Mouse (Mus musculus) T-cell, adult 2 months (primary cell): Measurements from ENCODE around the gene Pou2f2.
A peak's percentile ranks its signal among the peaks of the same experiment; 100 is the strongest.

Experiments
- DNase-seq: peaks from one replicate; pipeline ENCODE4 v3.0.0; 2022; ENCODE audit warnings: low spot score

Gene Pou2f2

GRCm38 (mm10) chr7:25179606-25180161 lies at the start of gene Pou2f2:
Pou2f2 (minus strand) TSS chr7:25179726.
- DNase-seq = peak; percentile 70

- DNase-seq = no peak
These were observed 48.2 kb upstream of the Pou2f2 start for GRCm38 (mm10) chr7:25227523-25228300.

GRCm38 (mm10) chr7:25222275-25222967 lies 42.9 kb upstream of the Pou2f2 start:
- no peak for DNase-seq

- DNase-seq = peak; percentile 96
These were observed 41.8 kb upstream of the Pou2f2 start, which contains the start of gene Zfp526 for GRCm38 (mm10) chr7:25221102-25221883. Zfp526 (plus strand) TSS chr7:25221425.

GRCm38 (mm10) chr7:25220457-25221101 lies 41.1 kb upstream of the Pou2f2 start, which contains the start of gene Dedd2:
Dedd2 (minus strand) TSS chr7:25220615.
- peak; percentile 25 for DNase-seq

- DNase-seq = peak; percentile 98
These were observed 40.4 kb upstream of the Pou2f2 start for GRCm38 (mm10) chr7:25219756-25220456.

- no peak for DNase-seq
These were observed 39.9 kb upstream of the Pou2f2 start for GRCm38 (mm10) chr7:25219416-25219750.

GRCm38 (mm10) chr7:25218705-25219415 lies 39.3 kb upstream of the Pou2f2 start:
- DNase-seq = peak; percentile 42

GRCm38 (mm10) chr7:25217653-25218395 lies 38.3 kb upstream of the Pou2f2 start:
- no peak for DNase-seq

GRCm38 (mm10) chr7:25214172-25214571 lies 34.6 kb upstream of the Pou2f2 start:
- no peak for DNase-seq

- no peak for DNase-seq
These were observed 33.6 kb upstream of the Pou2f2 start for GRCm38 (mm10) chr7:25213099-25213498.

- DNase-seq = no peak
These were observed 31.0 kb upstream of the Pou2f2 start for GRCm38 (mm10) chr7:25210482-25210881.

- peak; percentile 34 for DNase-seq
These were observed 29.7 kb upstream of the Pou2f2 start for GRCm38 (mm10) chr7:25209161-25209622.

GRCm38 (mm10) chr7:25206094-25206830 lies 26.7 kb upstream of the Pou2f2 start:
- no peak for DNase-seq

GRCm38 (mm10) chr7:25205355-25206093 lies 26.0 kb upstream of the Pou2f2 start:
- peak; percentile 84 for DNase-seq

GRCm38 (mm10) chr7:25203624-25204023 lies 24.1 kb upstream of the Pou2f2 start:
- DNase-seq = no peak

GRCm38 (mm10) chr7:25197384-25198018 lies 18.0 kb upstream of the Pou2f2 start:
- no peak for DNase-seq

- no peak for DNase-seq
These were observed 16.6 kb upstream of the Pou2f2 start for GRCm38 (mm10) chr7:25196107-25196506.
